Mouse (Mus musculus) left cerebral cortex, postnatal 10 days (tissue): Measurements from ENCODE around the gene Magea1. TPM values are rescaled to one million over a fixed set of nuclear protein-coding genes. Genes with fewer than 3 reads are reported as not detected.
"Not testable (repeated sequence)": the region's sequence is repeated elsewhere in the genome, so short reads cannot be mapped to it uniquely, and the experiment has no call there.

Experiments
- DNase-seq, 2 experiments: peaks; one replicate each; pipeline ENCODE4 v3.0.0; 2021 to 2022; ENCODE audit warnings: low spot score in 2 of 2, mixed read lengths in 1 of 2; ENCODE audit errors: extremely low spot score in 1 of 2
- intact Hi-C: fragments of 180-260 bp; cut with DNase I; formaldehyde crosslinking; loops from one replicate; pipeline ENCODE4 v1.15.1; 2025
- total RNA-seq, 2 experiments: library from RNA; stranded (reverse); gene quantifications; 2 replicates each; pipeline ENCODE4 v1.2.3; 2021

Gene Magea1
- total RNA-seq: not detected

- intact Hi-C loops, DNase-seq: not testable (repeated sequence)
These were observed at the start of gene Magea1 for GRCm38 (mm10) chrX:155089693-155090092. TSS of gene Magea1 (minus strand) at chrX:155089793.

GRCm38 (mm10) chrX:155128312-155128711 lies 38.7 kb upstream of the Magea1 start, which contains the start of gene Cldn34b2:
TSS of gene Cldn34b2 (minus strand) at chrX:155128412.
- intact Hi-C loops, DNase-seq: not testable (repeated sequence)

- intact Hi-C loops: no loop called here
- DNase-seq: peak in 1 of 2 experiments; percentile 2
These were observed 8.4 kb upstream of the Magea1 start for GRCm38 (mm10) chrX:155098024-155098423.

- intact Hi-C loops, DNase-seq: not testable (repeated sequence)
These were observed 4.0 kb upstream of the Magea1 start, which contains the start of gene Magea2 for GRCm38 (mm10) chrX:155093566-155093965. TSS of gene Magea2 (minus strand) at chrX:155093666.

GRCm38 (mm10) chrX:155063045-155063444 lies 26.5 kb downstream of the Magea1 start, which contains the start of gene Magea5:
TSS of gene Magea5 (minus strand) at chrX:155063145.
- intact Hi-C loops, DNase-seq: not testable (repeated sequence)

Other genes starting within 250 kb of the Magea1 start
- not detected for gene Cldn34b1, start 199.5 kb downstream of the Magea1 start, total RNA-seq
- gene Magea6, start 153.8 kb downstream of the Magea1 start, total RNA-seq: not detected
- gene Magea3, start 140.3 kb downstream of the Magea1 start, total RNA-seq: not detected
- not detected for gene Magea8, start 93.9 kb downstream of the Magea1 start, total RNA-seq
- gene Magea5, start 26.6 kb downstream of the Magea1 start, total RNA-seq: not detected
- not detected for gene Magea2, start 3.9 kb upstream of the Magea1 start, total RNA-seq
- gene Cldn34b2, start 38.6 kb upstream of the Magea1 start, total RNA-seq: not detected
- gene Sat1, start 126.7 kb upstream of the Magea1 start, total RNA-seq: 10 to 100 TPM; 52.4 to 57.1 TPM
- 10 to 100 TPM; 33.6 to 33.8 TPM for gene Acot9, start 172.7 kb upstream of the Magea1 start, total RNA-seq